Mouse (Mus musculus) mature B cell (primary cell): ENCODE data around the gene Plekha1.

Experiments used
- in situ Hi-C: fragments of 300-500 bp; cut with MboI; formaldehyde crosslinking; loops from 2 replicates; pipeline ENCODE4 v1.14.3; 2019

The Plekha1 gene

DNA sequence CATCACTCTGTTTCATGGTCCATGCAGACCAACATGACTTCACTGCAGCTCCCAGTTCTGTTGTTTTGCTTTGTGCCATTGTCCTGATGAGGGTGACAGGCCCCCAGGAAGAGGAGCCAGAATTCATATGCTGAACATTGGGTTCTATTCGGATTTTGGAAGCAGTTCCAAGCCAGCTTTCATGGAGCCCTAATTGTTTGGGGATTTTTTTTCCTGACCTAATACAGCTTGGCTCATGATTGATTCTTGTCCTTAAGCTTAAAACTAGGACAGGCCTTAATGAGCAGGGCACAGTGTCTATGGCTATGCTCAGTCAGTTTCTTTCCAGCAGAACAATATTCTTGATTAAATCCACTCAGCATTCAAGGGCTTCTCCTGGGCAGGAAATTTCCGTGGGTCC lies 52.7 kb downstream of the Plekha1 start:
- in situ Hi-C loops = loop anchor here (10.0 kb wide), 1 partner anchor 133 kb away; no protein-coding TSS in a partner anchor

DNA sequence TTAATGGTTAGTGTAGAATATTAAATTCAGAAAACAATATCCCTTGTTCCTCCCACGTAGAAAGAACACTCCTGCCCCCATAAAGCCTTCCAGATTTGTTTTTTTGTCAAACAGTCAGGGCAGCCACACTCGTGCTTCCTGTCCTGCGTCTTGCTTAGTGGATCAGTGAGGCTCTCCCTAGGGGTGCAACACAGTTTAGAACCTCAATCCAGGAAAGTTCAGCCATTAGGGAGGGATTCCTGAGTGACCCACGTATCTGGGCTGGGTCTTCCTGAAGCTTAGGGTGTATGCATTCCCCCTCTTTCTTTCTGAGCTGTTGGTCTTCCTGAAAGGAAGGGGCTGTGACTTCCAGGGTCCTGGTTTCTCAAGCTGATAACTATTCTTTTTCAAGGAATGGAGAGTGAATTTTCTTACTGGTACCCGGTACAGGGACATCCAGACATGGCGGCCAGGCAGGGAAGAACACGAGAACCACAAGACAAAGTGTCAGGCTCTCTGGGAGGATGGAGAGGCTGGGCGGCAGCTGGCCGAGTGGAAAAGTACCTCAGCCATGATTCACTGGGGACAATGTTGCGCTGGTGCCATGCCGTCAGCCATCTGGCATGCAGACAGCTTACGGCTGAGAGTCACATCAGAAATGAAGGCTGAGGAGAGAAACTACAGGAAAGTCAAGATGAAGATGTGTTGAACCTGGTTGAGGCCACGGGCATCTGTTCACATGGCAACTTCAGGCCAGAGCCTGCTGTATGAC lies 57.6 kb downstream of the Plekha1 start:
- in situ Hi-C loops = no loop called here

DNA sequence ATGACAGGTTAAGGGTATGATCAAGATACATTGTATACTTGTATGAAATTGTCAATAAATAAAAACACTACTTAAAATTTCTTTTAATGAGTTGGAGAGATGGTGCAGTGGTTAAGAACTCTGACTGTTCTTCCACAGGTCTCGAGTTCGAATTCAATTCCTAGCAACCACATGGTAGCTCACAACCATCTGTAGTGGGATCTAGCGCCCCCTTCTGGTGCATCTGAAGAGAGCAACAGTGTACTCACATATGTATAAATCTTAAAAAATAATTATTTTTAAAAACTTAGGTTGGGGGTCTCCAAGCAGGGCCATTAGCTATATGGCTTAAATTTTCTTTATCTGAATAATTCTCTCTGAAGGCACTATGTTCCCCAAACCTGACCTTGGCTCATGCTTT lies 64.8 kb downstream of the Plekha1 start:
- in situ Hi-C loops = no loop called here

DNA sequence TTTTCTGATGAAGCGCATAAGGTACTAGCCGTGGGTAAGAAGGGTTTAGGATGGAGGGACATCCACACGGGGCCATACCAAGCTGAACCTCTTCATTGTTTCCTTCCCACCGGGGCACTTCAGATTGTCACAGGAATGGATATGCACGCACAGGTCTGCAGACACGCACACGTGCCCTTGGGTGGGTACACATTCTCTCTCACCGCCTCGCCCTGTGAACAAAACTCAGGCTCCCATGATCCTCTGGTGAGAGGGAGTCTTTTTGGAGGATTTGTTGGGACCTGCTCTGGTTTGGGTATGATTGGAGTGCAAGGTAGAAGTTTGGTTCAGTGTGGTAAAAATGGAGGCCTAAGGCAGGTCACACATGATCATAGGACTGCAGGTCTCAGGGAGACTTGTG lies 67.4 kb downstream of the Plekha1 start:
- in situ Hi-C loops = no loop called here

DNA sequence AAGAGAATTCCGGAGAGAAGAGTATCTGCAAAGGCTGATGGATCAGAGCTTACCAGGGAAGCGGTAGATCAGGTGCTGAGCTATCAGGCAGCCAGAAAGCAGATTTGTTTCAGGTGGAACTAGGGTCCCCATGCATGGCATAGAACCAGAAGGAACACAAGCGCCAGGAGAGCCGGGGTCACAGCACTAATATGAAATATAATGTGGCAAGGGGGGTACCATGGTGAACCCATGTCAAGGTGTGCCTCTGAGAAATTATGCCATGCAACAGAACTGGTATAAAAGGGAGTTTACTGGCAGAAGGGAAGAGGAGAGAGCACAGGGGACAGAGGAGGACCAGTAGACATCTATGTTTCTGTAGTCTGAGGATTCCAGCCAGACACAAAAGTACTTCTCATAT lies 69.1 kb downstream of the Plekha1 start:
- in situ Hi-C loops = no loop called here

DNA sequence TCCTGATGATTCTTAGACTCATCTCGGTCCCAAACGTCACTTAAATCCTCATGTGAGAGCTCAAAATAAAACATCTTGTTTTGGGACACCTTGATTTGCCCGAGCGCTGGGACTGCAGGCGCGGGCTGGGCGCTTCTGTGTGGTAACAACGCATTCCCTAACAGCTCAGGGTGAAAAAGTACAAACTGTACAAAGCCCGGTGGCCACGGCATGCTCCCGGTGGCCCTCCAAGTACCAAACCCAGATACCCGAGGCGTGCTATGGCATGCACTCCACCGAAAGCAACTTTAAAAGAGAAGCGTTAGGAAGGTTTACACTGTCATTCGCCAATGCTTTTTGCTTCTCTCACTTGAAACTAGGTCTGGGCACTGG lies 69.9 kb downstream of the Plekha1 start:
- in situ Hi-C loops = no loop called here

DNA sequence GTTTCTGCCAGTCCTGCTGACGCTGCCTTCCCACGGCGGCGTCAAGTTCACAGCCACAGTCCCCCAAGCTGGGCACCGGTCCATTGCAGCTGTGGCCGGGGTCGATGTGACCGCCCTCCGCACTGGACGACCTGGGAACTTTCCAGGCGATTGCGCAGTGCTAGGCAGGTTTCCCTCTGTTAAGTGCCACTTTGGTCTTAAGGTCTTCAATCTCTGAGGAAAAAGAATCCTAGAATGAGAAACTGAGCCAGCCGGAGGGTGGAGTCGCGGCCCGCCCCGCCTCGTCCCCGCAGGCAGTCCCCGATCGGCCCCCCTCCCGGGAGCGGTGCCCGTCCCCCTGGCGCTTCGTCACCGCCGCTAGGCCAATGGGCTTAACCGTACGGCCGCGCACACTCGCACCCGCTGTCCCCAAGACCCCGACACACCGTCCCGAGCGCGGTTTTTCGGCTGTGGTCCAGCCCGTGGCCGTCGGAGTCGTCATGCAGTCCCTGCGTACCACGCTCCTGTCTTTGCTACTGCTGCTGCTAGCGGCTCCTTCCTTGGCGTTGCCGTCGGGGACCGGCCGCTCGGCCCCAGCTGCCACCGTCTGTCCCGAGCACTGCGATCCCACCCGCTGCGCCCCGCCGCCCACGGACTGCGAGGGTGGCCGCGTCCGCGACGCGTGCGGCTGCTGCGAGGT lies 70.4 kb downstream of the Plekha1 start, which contains the start of gene Htra1:
Htra1 (plus strand) TSS at position 319 of the 679 bp plus-strand sequence.
- in situ Hi-C loops = no loop called here

DNA sequence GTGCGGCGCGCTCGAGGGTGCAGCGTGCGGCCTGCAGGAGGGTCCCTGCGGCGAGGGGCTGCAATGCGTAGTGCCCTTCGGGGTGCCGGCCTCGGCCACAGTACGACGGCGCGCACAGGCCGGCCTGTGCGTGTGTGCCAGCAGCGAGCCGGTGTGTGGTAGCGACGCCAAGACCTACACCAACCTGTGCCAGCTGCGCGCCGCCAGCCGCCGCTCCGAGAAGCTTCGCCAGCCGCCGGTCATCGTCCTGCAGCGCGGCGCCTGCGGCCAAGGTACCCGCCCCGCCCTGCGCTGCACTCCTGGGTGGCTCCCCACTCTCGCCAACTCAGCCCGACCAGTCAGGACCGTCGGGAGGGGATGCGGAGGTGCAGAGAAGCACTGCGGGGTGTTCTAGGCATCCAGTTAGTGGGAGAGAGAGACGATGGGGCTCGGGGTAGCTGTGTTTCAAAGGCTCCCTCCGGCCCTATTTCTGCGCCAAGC lies 71.0 kb downstream of the Plekha1 start:
- in situ Hi-C loops = no loop called here

DNA sequence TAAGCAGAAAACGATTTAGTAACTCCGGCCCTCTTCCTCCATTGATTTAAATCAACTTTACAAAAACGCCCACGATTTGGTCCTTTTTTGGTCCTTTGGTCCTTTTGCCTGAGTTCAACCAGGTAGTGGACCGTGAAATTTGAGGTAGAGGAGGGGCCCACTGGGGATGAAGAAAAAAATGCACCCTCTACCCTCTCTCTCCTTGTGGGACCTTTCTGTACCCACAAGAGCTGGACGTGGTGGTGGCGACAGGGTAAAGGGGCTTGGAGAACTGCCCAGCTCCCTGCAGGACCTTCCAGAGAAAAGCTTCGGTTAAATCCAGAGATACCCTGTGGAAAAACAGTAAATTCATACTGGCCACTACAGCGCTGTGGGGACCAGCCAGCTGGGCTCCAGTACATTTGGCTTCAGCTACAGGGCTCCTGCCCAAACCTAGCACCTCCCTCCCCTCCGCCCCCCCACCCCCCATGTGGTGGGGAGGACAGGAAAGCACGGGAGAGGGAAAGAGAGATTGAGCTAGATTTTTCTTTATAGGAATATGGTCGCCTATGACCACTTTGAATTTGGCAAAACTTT lies 71.8 kb downstream of the Plekha1 start:
- in situ Hi-C loops = no loop called here

DNA sequence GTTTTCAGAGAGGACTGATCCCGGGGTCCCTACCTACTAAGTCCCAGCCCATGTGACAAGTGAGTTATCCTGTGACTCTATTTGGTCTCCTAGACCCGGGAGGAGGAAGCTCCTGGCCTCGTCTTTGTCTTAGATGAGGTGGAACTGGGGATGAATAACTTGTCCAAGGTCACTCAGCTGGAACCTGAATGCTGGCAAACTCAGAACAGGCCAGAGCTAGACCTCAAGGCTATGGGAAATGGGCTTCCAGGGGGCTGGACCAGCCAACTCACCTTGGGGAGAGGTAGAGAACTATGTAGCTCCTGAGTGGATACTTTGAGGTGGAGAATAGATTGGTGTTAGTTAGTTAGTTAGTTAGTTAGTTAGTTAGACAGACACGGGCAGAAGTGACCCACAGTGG lies 72.4 kb downstream of the Plekha1 start:
- in situ Hi-C loops = no loop called here

DNA sequence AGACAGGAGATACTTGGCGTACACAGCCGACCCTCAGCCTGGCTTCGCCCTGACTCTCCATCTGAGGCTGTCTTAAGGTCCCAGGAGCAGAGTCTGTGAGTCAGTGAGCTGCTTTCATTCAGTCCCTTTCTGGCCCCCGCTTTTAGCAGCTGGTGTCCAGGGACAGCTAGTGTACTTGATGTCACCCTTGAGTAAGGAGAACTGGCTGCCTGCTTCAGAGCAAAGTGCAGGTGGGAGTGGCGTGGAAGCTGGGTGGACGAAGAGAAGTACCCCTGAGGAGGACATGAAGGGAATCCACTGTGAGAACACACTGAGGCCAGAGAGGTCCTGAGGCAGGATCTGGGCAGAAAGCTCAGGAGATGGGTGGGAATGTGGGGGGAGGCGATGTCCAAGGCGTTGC lies 73.3 kb downstream of the Plekha1 start:
- in situ Hi-C loops = no loop called here

DNA sequence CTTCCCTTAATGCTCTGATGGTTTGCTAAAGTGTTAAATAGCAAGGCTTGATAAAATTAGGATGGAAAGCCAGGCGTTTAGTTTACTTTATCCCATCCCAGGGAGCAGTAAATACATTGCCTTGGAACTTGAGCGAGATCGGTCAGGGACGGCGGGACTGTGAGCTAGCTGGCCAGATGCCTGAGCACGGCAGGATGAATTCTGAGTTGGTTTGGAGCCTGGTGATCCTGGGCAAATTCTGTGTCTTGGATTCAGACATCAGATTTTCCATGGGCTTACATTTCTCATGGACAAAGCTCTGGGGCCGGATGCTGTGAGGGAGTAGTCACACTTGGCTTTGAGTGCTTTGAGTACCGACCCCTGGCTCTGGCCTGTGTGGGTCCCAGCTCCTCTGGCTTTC lies 75.2 kb downstream of the Plekha1 start:
- in situ Hi-C loops = no loop called here

DNA sequence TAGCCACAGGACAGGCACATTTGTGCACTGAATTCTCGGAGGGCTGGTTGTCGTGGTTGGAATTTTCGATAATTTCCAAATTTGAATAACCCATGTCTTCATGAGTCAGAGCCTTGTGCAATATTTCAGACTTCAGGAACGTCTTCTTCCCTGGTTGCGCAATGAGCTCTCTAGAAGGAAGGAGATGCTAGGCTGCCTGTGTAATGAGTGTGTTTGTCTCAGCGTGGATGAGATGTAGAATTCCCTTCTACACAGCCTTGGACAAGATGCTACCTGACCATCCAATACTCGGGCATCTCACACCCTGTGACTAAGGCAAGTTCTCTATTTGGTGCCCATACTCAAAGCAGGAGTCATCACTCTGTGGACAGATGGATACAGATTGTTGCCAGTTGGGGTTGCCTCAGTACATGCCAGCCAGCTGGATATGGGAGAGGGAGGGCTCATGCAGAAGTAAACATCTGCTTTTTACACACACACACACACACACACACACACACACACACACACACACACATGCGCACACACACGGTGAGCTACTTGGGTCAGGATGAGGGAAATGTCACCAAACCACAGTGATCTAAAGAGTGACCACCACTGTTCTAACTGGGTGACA lies 77.8 kb downstream of the Plekha1 start:
- in situ Hi-C loops = no loop called here

DNA sequence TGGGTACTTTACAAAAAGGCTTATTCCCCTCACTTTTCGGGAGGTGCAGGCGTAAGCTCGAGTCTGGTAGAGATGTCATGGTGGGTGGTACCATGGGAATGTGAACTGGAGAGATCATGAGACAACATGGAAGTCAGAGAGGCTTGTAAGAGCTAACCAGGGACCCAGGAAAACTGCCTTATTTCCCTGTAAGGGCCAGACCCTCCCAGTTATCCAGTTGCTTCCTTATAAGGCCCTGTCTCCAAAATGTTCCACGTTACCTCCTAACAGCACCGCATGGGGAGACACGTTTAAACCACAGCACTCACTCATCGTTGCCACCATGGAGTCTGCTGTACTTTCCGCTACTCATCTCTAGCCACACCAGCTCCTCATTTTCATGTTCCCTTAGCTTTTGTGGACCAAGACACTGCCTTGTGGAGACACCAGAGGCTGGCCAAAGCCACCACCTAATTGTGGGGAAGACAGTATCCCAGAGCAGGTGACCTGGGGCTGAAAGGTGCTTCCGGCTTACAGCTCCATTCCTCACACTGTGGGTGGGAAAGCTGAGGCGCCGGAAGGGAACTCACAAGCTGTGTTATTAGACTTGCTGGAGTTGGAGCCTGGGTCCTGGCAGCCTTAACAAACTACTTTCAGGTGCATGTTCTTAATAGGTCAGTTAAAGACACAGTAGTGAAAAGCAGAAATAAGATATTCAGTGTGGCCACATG lies 79.4 kb downstream of the Plekha1 start:
- in situ Hi-C loops = no loop called here

DNA sequence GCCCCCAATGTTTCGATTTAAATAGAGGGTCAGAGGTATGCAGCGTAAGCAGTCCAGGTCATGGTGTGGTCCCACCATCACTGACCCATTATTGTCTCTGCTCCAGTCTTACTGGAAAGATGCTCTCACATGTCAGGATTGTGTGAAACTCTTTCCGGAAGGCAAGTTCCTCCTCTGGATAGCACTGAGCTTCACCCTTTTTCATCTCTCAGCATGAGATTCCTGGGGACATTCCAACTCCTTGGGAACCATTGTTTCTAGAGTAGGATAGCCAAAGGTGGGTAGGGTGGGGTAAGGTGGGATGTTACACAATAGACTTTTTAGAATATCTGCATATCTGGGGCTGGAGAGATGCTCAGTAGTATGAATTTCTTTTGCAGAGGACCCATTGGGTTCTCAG lies 80.2 kb downstream of the Plekha1 start:
- in situ Hi-C loops = no loop called here

DNA sequence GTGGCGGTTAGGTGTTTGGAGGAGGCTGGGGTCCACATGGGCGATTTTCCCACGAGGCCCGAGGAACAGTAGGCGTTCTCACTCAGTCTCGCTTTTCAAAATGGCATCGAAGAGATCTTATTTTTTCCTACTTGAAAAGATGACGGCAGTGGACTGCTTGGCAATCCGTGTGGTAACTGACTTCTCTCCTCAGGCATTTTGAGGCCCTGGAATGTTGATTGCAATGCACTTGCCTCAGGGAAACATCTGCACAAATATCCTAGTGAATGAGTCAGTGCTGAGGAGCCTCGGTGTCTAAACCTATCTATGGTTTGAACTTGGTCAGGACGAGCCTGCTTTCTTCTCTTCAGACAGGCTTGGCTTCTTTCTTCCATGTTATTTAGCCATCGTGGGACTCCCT lies 80.7 kb downstream of the Plekha1 start:
- in situ Hi-C loops = no loop called here

DNA sequence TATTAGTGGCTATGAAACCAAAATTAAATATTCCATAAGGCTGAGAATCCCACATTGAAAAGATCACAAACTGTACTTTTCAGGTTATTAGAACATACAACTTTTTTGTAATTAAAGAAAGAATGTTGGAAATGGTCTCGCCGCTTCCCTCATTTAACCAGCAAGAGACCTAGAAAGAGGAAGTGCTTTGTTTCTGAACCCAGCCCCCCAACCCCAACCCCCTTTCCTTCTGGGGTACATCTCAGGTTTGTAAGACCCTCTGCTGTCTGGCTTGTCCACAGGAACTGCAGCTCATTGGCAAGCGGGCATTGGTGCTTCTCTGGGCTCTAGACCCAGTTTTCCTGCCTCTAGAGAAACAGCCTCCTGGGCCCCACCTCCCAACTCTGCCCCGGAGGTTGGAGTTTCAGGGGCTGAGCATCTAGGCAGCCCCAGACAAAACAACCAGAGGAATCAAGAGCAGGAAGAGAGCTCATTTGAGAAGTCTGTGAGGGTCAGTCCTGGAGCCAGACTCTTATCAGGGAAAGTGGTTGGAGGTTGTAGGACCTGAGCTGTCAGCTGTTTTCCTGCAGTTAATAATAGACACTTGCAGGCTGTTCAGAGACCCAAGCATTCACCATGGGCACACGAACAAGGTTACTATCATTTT lies 83.1 kb downstream of the Plekha1 start:
- in situ Hi-C loops = no loop called here

DNA sequence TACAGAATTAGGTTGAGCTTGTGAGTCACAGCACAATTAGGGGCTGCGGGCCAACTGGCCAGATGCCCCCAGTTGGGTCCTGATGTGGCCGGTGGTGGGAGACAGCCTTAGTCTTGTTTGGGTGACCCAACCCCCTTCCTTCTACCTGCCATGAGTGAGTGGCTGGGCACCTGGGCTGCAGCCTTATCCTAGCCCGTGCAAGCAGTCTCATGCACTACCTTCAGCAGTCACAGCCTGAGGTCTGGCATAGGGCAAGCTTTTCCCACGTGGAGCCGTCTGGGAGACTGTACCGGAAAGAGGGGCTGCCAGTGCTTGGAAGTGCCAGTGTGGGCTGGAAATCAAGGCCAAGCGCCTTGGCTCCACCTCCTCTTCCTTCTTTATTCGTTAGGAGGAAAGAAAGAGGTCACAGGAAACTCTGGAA lies 83.8 kb downstream of the Plekha1 start:
- in situ Hi-C loops = no loop called here

DNA sequence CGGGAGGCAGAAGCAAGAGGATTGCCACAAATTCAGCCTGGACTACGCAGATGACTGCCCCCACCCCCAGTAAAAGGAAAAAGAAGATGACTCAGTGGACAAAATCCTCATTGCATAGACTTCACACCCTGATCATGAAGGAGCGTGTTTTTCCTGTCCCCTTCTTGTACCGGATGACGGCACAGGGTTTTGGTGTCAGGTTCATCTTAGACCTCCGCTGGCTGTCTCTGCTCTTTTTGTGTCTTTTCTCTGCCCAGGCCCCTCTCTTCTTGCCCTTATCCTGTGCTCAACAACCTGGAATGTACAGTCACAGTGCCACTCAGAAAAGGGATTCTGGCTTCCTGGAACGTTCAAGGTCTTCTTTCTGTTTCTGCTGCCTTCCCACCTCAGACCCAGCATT lies 84.9 kb downstream of the Plekha1 start:
- in situ Hi-C loops = no loop called here

DNA sequence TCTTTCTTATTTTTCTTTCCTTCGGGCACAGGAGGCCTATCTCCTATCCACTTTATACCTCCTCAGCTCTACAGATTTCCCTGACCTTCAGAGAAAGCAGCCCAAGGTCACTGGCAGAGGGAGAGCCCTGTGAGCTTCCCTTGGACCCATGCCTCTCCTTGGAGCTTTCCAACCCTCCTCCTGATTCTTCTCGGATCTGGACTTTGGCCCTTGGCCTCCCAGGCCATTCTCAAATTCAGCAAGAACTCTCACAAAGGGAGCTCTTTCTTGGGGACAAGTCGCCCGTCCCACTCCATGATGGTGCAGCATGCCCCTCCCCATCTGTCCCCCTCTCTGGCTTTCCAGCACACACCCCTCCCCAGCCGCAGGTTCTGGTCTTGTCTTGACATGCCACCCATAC lies 85.4 kb downstream of the Plekha1 start:
- in situ Hi-C loops = no loop called here

DNA sequence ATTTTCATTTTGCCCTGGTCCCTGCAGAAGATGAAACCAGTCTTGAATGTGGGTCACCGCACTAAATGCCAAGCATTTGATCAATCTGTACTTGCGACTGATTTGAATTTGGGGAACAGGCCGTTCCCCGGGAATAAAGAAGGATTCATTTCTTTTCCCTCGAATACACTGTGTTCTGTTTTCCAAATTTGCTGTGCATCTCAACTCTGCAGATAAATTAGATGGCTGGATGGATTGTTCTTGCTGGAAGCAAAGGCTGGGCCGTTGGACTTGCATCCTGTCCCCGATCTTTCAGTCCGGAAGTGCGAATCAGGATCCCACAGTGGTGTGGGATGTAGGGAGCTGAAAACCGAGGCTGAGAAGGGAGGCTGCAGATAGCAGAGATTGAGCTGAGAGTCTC lies 87.8 kb downstream of the Plekha1 start:
- in situ Hi-C loops = no loop called here
